Mouse (Mus musculus) bone marrow, adult 2 months (tissue): ENCODE results near the gene Fam217b.

Experiments
- CTCF ChIP-seq: fragments of 200-500 bp; IDR thresholded peaks from 2 replicates; pipeline ENCODE4 v1.5.1; 2011; ENCODE audit warnings: low read length, control low read depth; ENCODE audit not compliant: control insufficient read depth, insufficient read depth
- POLR2A ChIP-seq: fragments of 200-500 bp; IDR thresholded peaks from 2 replicates; pipeline ENCODE4 v1.6.1; 2011; ENCODE audit warnings: low read depth, mild to moderate bottlenecking, control low read depth, low read length, borderline replicate concordance; ENCODE audit not compliant: control insufficient read depth

- TF ChIP-seq CTCF = no peak
- no peak for TF ChIP-seq POLR2A
These were observed 19.2 kb downstream of the Fam217b start for GRCm38 (mm10) chr2:178433495-178433894.
